In the genomic region with DNA sequence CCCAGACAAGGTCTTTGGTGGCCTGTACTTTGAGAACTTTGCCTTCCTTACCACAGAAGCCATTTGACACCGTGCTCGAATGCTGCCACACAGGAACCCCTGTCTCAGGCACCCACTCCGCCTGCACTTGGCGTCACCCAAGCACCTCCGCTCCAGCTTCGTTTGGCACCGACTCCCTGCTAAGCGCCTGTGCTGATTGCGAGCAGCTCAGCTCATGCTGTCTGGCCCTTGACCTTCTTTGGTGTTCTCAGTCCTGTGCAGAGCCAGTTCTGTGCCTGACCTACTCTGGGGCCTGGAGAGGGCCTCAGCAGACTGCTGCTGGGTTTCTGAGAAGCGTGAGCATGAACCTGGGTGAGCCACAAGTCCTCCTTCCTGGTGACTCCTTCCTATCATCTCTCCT, we compare ENCODE assay signal across 31 mouse cellular contexts. TPM values are rescaled to one million over a fixed set of nuclear protein-coding genes. Genes with fewer than 3 reads are reported as not detected.
A peak's percentile ranks its signal among the peaks of the same experiment; 100 is the strongest.
DNase-seq lines count a peak whose midpoint lies in the region; ATAC-seq lines count a peak whose summit lies in the region.
"Had no signal": no experiment of that assay in that cellular context is flagged by ENCODE, and none has a peak within 500 bp of the region (broad histone marks: within the 10 kb centered on the region; RNA-seq: fewer than 3 reads in every experiment).

No protein-coding gene starts in this region.

- WGBS in intestine, embryonic 16.5 days: 84% methylated on average over 10 of the region's 10 CpGs

- H3K9me3 ChIP-seq in intestine, embryonic 16.5 days (ENCODE audit: control insufficient read depth, low read length): no peaks in the 10 kb centered on the region
- H3K9me3 ChIP-seq: forebrain, embryonic 13.5 days; heart, embryonic 13.5 days; hindbrain, embryonic 12.5 days; kidney, embryonic 15.5 days; limb, embryonic 12.5 days; lung, embryonic 15.5 days; midbrain, embryonic 10.5 days; neural tube, embryonic 15.5 days; stomach, embryonic 15.5 days had no signal

- no peak overlapping the region for H3K4me2 ChIP-seq in intestine, embryonic 16.5 days (ENCODE audit: low read depth, low read length)
- H3K4me2 ChIP-seq: forebrain, embryonic 13.5 days; heart, embryonic 13.5 days; hindbrain, embryonic 12.5 days; kidney, embryonic 15.5 days; limb, embryonic 12.5 days; liver, embryonic 11.5 days; lung, embryonic 15.5 days; neural tube, embryonic 15.5 days; stomach, embryonic 15.5 days had no signal

- H3K27ac ChIP-seq in brown adipose tissue, adult 24 weeks (replicated peaks; ENCODE audit: low read depth, low read length): peak overlapping the region; percentile 75
- no peak overlapping the region for H3K27ac ChIP-seq in intestine, embryonic 16.5 days (ENCODE audit: low read length)
- H3K27ac ChIP-seq: forebrain, embryonic 13.5 days; heart, embryonic 13.5 days; hindbrain, embryonic 12.5 days; kidney, embryonic 15.5 days; limb, embryonic 12.5 days; lung, embryonic 15.5 days; midbrain, embryonic 10.5 days; neural tube, embryonic 15.5 days; stomach, embryonic 15.5 days had no signal

- DNase-seq in adrenal gland, adult 2 months: peak; percentile 36
- DNase-seq in adrenal gland, adult 8-10 months: no peak
- DNase-seq in kidney, postnatal 10 days: peak; percentile 6
- no peak for DNase-seq in kidney, postnatal 25 days
- peak; percentile 25 for DNase-seq in 416B (ENCODE audit: low read depth)
- DNase-seq in layer of hippocampus, postnatal 14 days (ENCODE audit: low spot score in 2 of 2): no peak
- DNase-seq: cerebellum, adult 2 months; cerebellum, postnatal 36 days; gastrocnemius, postnatal 10 days; heart, adult 18-20 months; kidney, adult 11 months; layer of hippocampus, adult 9-11 months; right cerebral cortex, adult 18-20 months; thymus, adult 18-20 months; thymus, postnatal 36 days had no signal

- no peak overlapping the region for H3K4me3 ChIP-seq in brown adipose tissue, adult 24 weeks (ENCODE audit: insufficient read depth, low read depth, low read length)
- H3K4me3 ChIP-seq in intestine, embryonic 16.5 days (ENCODE audit: low read length): no peak overlapping the region
- H3K4me3 ChIP-seq: forebrain, embryonic 13.5 days; heart, embryonic 13.5 days; hindbrain, embryonic 12.5 days; kidney, embryonic 15.5 days; limb, embryonic 12.5 days; lung, embryonic 15.5 days; midbrain, embryonic 10.5 days; neural tube, embryonic 15.5 days; stomach, embryonic 15.5 days had no signal

- ATAC-seq in intestine, embryonic 16.5 days: no peak
- ATAC-seq: forebrain, embryonic 13.5 days had no signal

- H3K4me1 ChIP-seq in brown adipose tissue, adult 24 weeks (ENCODE audit: control insufficient read depth, insufficient read depth, insufficient read length, low read length): peaks cover 7% of the 10 kb centered on the region
- peaks cover 4% of the 10 kb centered on the region; the same call in 1 of the 2 replicates for H3K4me1 ChIP-seq in intestine, embryonic 16.5 days (ENCODE audit: control insufficient read depth, insufficient read depth, low read length)
- H3K4me1 ChIP-seq: limb, embryonic 12.5 days had no signal

- no peaks in the 10 kb centered on the region for H3K36me3 ChIP-seq in intestine, embryonic 16.5 days (ENCODE audit: control insufficient read depth, insufficient read depth, low read length)
- H3K36me3 ChIP-seq: heart, embryonic 13.5 days; hindbrain, embryonic 12.5 days; kidney, embryonic 15.5 days; limb, embryonic 12.5 days; lung, embryonic 15.5 days; midbrain, embryonic 10.5 days; neural tube, embryonic 15.5 days; stomach, embryonic 15.5 days had no signal

- H3K9ac ChIP-seq in intestine, embryonic 16.5 days (ENCODE audit: low read depth, low read length): no peak overlapping the region
- H3K9ac ChIP-seq: forebrain, embryonic 13.5 days; heart, embryonic 13.5 days; hindbrain, embryonic 12.5 days; kidney, embryonic 15.5 days; limb, embryonic 12.5 days; lung, embryonic 15.5 days; neural tube, embryonic 15.5 days; stomach, embryonic 15.5 days had no signal

- no peaks in the 10 kb centered on the region for H3K27me3 ChIP-seq in intestine, embryonic 16.5 days (replicated peaks; ENCODE audit: control insufficient read depth, insufficient read depth, low read length)
- H3K27me3 ChIP-seq: lung, embryonic 15.5 days; stomach, embryonic 15.5 days had no signal

RNA-seq across cellular contexts. Expression of gene Slc25a1, which starts 8.8 kb away (rescaled TPM):
- total RNA-seq in adrenal gland, adult 2 months (2021): 100 to 1,000 TPM; 215 to 471 TPM
- polyA plus RNA-seq in adrenal gland, adult 2 months (2012; rRNA removed): 601 and 791 TPM in 2 replicates
- 100 to 1,000 TPM; 184 to 251 (median 197) TPM for total RNA-seq in adrenal gland, adult 8-10 months (2022)
- polyA plus RNA-seq in brown adipose tissue, adult 24 weeks (2012; ENCODE audit: insufficient read depth, insufficient read length, missing spikeins): 1,001 and 1,166 TPM in 2 replicates
- 10 to 100 TPM; 60.4 to 61.2 TPM for total RNA-seq in layer of hippocampus, postnatal 14 days (2021)
- polyA plus RNA-seq in intestine, embryonic 16.5 days (2015; fragmentation: Nextera tagmentation; extraction: Ambion mirVana): 255 and 287 TPM in 2 replicates

RNA-seq across cellular contexts. Expression of gene Gsc2, which starts 21.9 kb away (rescaled TPM):
- total RNA-seq in adrenal gland, adult 2 months (2021): not detected
- polyA plus RNA-seq in adrenal gland, adult 2 months (2012; rRNA removed): not detected in 2 replicates
- not detected for total RNA-seq in adrenal gland, adult 8-10 months (2022)
- polyA plus RNA-seq in brown adipose tissue, adult 24 weeks (2012; ENCODE audit: insufficient read depth, insufficient read length, missing spikeins): not detected in 2 replicates
- total RNA-seq in layer of hippocampus, postnatal 14 days (2021): not detected
- polyA plus RNA-seq in intestine, embryonic 16.5 days (2015; fragmentation: Nextera tagmentation; extraction: Ambion mirVana): 0.23 TPM in 1 of 2 replicates, not detected in the other
- total RNA-seq: gastrocnemius, postnatal 10 days; heart, adult 18-20 months; heart, postnatal 25 days; left cerebral cortex, postnatal 14 days had no signal
- polyA plus RNA-seq: cerebellum, adult 2 months; embryonic facial prominence, embryonic 14.5 days; heart, embryonic 13.5 days; kidney, embryonic 15.5 days; large intestine, adult 2 months; limb, embryonic 12.5 days; lung, embryonic 15.5 days; neural tube, embryonic 15.5 days; stomach, embryonic 15.5 days had no signal

RNA-seq across cellular contexts. Expression of gene Ess2, which starts 25.6 kb away (rescaled TPM):
- total RNA-seq in adrenal gland, adult 2 months (2021): 10 to 100 TPM; 14.1 to 15.5 TPM
- polyA plus RNA-seq in adrenal gland, adult 2 months (2012; rRNA removed): 19.5 and 22.6 TPM in 2 replicates
- total RNA-seq in adrenal gland, adult 8-10 months (2022): 10 to 100 TPM; 16.9 to 28.8 (median 22.5) TPM
- polyA plus RNA-seq in brown adipose tissue, adult 24 weeks (2012; ENCODE audit: insufficient read depth, insufficient read length, missing spikeins): 8.3 and 8.8 TPM in 2 replicates
- 10 to 100 TPM; 27.8 to 32.2 TPM for total RNA-seq in layer of hippocampus, postnatal 14 days (2021)
- polyA plus RNA-seq in intestine, embryonic 16.5 days (2015; fragmentation: Nextera tagmentation; extraction: Ambion mirVana): 28.8 and 29.5 TPM in 2 replicates

RNA-seq across cellular contexts. Expression of gene Tssk2, which starts 38.3 kb away (rescaled TPM):
- total RNA-seq in adrenal gland, adult 2 months (2021): not detected
- polyA plus RNA-seq in adrenal gland, adult 2 months (2012; rRNA removed): not detected in 2 replicates
- not detected for total RNA-seq in adrenal gland, adult 8-10 months (2022)
- polyA plus RNA-seq in brown adipose tissue, adult 24 weeks (2012; ENCODE audit: insufficient read depth, insufficient read length, missing spikeins): not detected in 2 replicates
- not detected for total RNA-seq in layer of hippocampus, postnatal 14 days (2021)
- not detected in 2 replicates for polyA plus RNA-seq in intestine, embryonic 16.5 days (2015; fragmentation: Nextera tagmentation; extraction: Ambion mirVana)
- total RNA-seq: gastrocnemius, postnatal 10 days; heart, adult 18-20 months; heart, postnatal 25 days; left cerebral cortex, postnatal 14 days had no signal
- polyA plus RNA-seq: cerebellum, adult 2 months; forebrain, embryonic 13.5 days; heart, embryonic 13.5 days; kidney, embryonic 15.5 days; large intestine, adult 2 months; limb, embryonic 12.5 days; lung, embryonic 15.5 days; neural tube, embryonic 15.5 days had no signal

RNA-seq across cellular contexts. Expression of gene Dgcr2, which starts 38.4 kb away (rescaled TPM):
- total RNA-seq in adrenal gland, adult 2 months (2021): 10 to 100 TPM; 62.1 to 68.1 TPM
- polyA plus RNA-seq in adrenal gland, adult 2 months (2012; rRNA removed): 139 and 166 TPM in 2 replicates
- total RNA-seq in adrenal gland, adult 8-10 months (2022): 10 to 100 TPM; 66.1 to 78.0 (median 76.2) TPM
- 15.5 and 17.6 TPM in 2 replicates for polyA plus RNA-seq in brown adipose tissue, adult 24 weeks (2012; ENCODE audit: insufficient read depth, insufficient read length, missing spikeins)
- total RNA-seq in layer of hippocampus, postnatal 14 days (2021): 100 to 1,000 TPM; 105 to 111 TPM
- polyA plus RNA-seq in intestine, embryonic 16.5 days (2015; fragmentation: Nextera tagmentation; extraction: Ambion mirVana): 65.4 and 67.4 TPM in 2 replicates

Comparison
In these comparisons a context has a peak if more than half of its experiments do, and no peak if none do; other contexts are left out.
1. DNase-seq: peak in adrenal gland, adult 2 months (single experiment), kidney, postnatal 10 days (single experiment) and 416B (single experiment); none in adrenal gland, adult 8-10 months (single experiment), kidney, postnatal 25 days (0 of 2) and layer of hippocampus, postnatal 14 days (0 of 2).